Mouse (Mus musculus): ENCODE measurements around the gene Ddx47.

The Ddx47 gene

DNA sequence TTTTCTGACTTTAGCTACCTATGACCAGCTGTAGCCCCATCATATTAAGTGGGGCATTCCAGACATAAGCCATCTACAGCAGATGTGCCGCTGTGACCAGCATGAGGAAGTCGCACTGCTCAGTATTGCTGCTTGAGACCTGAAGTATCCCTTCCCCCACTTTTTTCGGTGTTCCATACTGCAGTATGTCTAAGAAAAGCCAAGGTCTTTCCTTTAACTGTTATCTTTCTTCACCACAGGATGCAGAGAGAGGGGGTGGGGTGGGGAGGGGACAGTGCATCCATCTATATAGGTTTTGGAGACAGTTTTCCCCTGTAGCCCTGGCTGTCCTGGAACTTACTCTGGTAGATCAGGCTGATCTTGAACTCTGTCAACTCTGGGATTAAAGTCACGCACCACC is 5.0 kb upstream of the Ddx47 start:
- in situ Hi-C loops (cut with MboI, MseI), result no loop called here

DNA sequence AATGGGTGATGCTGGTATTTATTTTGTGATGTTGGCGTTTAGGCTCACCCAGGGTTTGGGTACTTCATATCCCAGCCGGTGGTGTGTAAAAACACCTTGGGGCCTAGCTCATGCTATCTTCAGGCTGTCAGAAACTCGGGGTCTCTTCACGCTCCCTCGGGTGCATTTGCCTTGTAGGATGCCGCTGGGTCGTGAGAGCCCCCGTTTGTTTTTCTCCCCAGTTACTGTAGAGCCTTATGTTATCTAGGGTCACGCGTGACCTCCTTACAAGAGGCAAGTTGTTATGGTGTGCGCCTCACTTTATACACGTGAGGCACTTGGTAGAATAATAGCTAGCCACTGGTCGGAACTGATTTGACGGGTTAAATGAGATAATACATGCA is 313 bp downstream of the Ddx47 start:
- in situ Hi-C loops (cut with MboI, MseI), result loop anchor here in 1 of 2 experiments (10.0 kb wide), 1 partner anchor 363 kb away; no protein-coding TSS in a partner anchor

DNA sequence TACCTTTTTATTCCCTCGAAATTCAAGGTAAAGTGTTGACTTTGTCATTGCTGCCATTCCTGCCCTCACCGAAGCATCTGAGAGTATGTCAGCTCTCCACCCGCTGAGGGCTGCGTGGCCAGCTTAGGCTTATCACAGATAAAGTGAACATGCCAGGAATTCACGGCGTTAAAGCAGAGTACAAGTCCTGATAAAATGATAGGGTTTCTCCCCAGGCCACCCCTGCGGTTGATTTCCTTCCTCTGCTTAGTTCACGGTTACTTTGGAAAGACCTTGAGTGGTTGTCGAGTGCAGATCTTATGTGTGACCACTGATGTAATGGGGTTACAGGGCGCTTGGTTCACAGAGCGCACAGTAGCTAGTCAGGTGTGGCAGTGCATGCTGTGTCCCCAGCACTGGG is 5.8 kb downstream of the Ddx47 start:
- in situ Hi-C loops (cut with MboI, MseI), result loop anchor here in 1 of 2 experiments (10.0 kb wide), 1 partner anchor 358 kb away; no protein-coding TSS in a partner anchor

DNA sequence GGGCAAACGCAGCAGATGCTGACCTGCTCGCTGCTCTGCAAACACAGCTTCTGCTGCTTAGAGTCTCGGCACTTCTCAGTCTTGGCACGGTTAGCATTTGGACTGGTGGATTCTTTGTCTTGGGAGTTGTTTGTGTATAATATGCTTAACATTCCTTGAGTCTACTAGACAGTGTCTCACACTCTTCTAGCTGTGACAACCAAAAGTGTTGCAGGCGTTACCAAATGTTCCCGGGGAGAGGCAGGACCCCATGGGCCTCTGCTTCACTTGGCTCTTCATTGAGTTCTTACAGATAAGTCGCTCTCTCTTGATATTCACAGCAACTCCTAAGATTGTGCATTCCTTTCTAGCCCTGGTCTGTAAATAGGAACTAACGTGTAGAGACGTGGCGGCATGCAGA is 8.2 kb downstream of the Ddx47 start:
- in situ Hi-C loops (cut with MboI, MseI), result loop anchor here in 1 of 2 experiments (10.0 kb wide), 1 partner anchor 355 kb away; no protein-coding TSS in a partner anchor

DNA sequence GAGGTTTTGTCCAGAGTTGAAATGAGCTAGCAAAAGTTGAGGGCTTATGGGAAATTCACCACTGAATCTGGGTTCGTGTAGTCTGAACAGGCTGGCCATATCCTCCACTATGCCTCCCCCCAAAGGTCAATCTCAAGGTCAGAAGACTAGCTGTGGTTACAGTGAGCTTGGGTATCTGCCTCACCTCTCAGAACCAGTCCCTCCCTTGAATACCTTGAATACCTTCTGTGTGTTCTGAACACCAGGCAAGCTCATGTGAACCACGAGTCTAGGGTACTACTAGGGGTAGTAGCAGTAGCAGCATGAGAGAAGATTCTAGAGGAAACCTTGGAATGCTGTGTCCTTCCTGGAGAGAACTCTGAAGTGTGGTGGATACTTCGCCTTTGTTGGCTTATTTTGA is 10.2 kb downstream of the Ddx47 start:
- in situ Hi-C loops (cut with MboI, MseI), result loop anchor here in 1 of 2 experiments (5.0 kb wide), 1 partner anchor 121 kb away; no protein-coding TSS in a partner anchor

DNA sequence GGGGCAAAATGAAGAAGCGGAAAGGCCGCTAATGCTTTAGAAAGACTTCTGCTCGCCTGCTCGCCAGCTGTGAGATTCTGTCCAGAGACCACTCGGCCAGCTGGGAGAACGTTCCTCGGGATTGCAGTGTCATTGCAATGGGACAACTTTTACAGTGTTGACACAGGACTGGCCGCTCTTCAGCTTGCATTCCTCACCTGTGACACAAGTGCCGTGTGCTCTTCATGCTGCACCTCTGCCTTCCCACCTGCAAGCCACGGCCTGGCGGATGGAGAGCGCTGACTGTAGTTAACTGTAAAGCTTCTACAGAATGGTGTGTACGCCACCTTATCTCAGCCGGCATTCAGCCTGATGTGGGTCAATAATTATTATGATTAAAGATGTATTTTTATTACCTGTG is 12.0 kb downstream of the Ddx47 start:
- in situ Hi-C loops (cut with MboI, MseI), result loop anchor here in 1 of 2 experiments (5.0 kb wide), 1 partner anchor 119 kb away; no protein-coding TSS in a partner anchor

DNA sequence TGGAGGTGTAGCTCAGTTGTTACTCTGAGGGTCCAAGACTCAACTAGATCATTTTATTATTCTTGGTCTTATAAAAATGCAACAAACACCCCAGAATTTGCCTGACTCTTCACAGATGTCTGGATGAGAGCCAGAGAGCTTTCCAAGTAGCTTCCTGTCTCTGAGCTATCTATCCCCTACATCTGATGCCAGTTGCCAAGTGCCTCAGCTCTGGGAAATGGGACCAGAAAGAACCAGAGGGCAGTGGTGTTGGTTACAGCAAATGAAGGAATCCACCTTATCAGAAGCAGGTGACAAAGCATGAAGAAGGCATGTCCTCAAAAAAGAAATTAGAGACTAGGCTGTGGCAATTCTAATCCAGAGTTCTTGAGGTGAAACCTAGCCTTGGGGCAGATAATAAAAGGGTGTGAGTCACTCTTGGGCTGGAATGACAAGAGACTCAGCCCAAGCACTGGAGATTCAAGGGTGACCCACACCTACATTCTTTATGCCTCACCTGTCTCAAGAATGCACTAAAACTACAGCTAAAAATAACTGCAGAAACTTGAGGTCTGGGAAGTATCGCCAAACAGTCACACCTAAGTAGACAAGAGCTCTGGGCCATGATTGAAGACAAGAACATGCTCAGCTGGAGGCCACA is 13.5 kb downstream of the Ddx47 start:
- in situ Hi-C loops (cut with MboI, MseI), result loop anchor here (5.0 kb wide), 3 partner anchors 47 to 122 kb away; no protein-coding TSS in a partner anchor

DNA sequence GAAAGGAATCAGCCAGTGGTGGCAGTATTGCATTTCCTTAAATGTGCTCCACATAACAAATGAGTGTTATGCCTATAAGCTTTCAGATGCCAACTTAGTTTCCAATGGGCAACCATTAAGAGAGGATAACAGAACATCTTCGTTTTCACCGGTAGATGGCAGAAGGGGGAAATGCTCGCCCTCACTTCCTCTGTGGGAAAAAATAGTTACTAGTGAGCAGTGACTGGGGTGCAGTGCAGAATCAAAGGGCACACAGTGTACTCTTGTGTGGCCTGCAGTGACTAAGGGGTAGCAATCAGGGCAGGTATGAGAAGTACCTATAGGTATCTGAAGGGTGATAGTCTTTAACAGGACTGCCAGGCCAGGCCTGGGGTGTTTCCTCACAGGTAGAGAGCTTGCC is 14.8 kb downstream of the Ddx47 start:
- in situ Hi-C loops (cut with MboI, MseI), result loop anchor here (5.0 kb wide), 2 partner anchors 46 to 121 kb away; no protein-coding TSS in a partner anchor

DNA sequence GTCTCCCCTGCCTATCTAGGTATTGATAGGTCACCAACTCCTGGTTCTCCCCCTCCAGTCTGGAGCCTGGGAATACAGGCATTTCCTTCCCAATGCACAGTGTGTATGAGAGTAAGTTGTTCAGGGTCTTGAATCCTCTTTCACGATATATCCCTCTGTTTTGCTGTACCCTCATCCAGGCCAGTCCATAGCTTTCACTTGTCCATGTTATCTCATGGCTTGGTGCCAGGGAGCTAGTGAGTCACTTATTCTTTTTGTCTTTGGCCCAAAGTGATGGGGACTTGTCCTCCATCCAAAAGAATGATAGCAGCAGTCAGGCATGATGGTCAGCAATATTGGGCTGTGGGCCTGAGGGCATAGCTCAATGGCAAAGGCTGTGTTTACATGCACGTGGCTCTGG is 15.3 kb downstream of the Ddx47 start:
- in situ Hi-C loops (cut with MboI, MseI), result loop anchor here (5.0 kb wide), 2 partner anchors 46 to 121 kb away; no protein-coding TSS in a partner anchor

DNA sequence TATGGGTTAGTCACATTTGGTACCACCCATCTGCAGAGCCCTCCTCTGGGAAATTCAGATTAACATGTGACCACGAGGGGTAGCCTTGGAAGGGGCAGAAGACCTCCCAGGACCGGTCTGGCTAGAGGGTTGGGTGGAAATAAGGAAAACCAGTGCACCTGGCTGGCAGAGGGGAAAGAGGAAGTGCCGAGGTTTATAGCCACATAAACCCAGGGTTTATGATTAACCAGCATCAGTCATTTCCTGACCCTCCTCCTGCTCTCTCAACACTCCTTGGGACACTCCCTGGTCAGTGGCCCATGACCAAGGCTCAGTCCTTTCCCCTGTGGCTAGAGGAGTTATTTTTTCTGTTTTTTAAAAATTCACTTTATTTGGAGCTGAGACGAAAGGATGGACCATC is 17.8 kb downstream of the Ddx47 start:
- in situ Hi-C loops (cut with MboI, MseI), result loop anchor here (5.0 kb wide), 2 partner anchors 43 to 118 kb away; no protein-coding TSS in a partner anchor

DNA sequence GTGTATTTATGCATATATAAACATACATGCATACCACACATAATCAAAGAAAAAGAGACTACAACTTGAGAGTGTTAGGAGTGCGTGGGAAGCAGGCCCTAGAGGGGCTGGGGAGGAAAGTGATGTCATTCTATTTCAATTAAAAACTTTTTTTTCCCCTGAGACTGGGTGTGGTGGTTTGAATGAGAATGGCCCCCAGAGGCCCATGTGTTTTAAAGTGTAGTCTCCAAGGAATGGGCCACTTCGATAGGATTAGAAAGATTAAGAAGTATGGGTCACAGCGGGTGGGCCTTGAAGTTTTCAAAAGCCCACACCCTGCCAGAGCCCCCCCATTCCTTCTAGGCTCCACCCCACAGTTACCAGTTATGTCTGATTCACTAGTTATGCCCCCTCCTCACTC is 27.3 kb downstream of the Ddx47 start:
- in situ Hi-C loops (cut with MboI, MseI), result no loop called here

DNA sequence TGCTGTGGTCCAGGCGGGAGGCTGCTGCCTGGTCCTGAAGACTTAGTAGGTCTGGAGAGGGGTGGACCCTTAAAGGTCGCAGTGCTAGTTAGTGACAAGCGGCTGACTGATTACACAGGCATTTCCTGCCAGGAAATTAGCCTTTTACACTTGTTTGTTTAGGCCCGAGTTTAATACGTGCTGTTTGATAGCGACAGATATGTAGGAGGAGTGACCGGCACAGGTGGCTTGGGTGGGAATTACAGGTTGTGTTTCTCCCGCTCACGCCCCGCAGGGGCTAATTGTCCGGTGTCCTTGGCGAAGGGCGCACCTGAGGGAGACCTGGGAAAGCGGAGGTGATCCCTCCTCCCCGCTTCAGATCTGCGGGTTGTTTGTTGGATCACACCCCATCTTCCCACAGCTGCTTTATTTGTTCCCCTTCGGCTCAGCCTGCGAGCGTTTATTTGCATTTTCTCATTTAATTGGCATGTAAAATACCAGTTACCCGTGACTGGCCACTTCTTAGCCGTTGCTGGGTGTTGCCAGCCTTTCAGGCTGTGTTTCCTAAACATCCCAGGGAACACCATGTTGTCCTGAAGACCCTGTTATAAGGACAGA is 29.0 kb downstream of the Ddx47 start:
- in situ Hi-C loops (cut with MboI, MseI), result no loop called here

DNA sequence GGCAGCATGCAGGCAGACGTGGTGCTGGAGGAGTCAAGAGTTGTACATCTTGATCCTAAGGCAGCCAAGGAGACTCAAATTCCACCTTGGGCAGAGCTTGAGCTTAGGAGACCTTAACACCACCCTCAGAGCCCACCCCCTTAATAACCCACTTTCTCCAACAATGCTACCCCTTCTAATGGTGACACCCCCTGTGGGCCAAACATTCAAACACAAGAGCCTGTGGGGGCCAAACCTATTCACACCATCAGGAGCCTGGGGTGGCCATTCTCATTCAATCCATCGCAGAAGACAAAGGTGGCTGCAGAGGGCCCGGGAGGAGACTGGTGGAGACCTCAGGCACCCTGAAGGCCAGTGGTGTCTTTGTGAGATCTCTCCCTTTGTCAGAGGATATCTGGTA is 30.5 kb downstream of the Ddx47 start:
- in situ Hi-C loops (cut with MboI, MseI), result no loop called here

DNA sequence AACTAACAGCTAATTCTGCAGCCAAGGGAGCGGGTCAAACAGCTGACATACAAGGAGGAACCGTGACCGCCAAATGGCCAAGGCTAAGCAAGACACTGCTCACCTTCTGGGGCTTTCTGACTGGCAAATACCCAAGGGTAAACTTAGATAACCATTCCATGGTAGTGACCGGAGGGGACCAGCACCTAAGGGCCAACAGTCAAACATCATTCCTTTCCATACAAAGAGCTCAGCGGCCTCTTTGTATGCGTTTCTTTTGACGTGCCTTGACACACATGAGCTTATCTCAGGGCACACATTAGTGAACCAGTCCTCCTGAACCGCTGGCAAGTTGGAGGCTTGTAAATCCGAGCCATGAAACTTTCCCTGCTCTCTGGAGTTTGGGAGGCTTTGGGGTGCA is 35.9 kb downstream of the Ddx47 start:
- in situ Hi-C loops (cut with MboI, MseI), result no loop called here

DNA sequence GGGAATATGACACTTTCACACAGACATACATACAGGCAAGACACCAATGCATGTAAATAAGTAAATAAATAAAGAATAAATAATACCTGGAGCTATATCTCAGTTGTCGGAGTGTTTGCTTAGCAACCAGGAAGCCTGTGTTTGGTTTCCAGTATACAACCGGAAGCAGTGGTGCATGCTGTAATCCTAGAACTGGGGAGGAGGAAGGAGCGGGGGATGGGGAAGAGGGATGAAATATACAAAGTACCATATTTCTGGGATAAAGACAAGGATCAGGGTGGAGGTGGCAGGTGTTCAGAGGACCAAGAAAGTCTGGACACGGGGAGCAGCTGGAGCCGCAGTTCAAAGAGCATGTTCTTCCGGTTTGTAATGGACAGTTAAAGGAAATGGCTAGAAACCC is 37.1 kb downstream of the Ddx47 start:
- in situ Hi-C loops (cut with MboI, MseI), result no loop called here

DNA sequence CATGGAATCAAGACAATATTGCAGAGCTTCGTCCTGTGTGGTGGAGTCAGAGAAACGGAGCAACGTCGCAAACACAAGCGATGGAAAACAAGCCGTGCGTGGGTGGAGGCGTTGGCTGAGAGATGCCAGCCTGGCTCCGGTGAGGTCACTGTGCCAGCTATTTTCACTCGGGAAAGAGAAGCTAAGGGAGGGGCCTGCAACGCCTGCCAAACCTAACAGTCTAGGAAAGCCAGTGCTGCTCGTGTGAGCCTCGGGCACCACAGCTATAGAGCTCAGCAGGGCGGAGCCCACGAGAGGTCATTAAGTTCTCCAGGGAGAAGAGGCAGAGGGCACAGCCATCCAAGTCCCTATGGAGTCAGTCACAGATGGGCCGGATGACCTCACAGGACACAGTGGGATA is 37.5 kb downstream of the Ddx47 start:
- in situ Hi-C loops (cut with MboI, MseI), result no loop called here

DNA sequence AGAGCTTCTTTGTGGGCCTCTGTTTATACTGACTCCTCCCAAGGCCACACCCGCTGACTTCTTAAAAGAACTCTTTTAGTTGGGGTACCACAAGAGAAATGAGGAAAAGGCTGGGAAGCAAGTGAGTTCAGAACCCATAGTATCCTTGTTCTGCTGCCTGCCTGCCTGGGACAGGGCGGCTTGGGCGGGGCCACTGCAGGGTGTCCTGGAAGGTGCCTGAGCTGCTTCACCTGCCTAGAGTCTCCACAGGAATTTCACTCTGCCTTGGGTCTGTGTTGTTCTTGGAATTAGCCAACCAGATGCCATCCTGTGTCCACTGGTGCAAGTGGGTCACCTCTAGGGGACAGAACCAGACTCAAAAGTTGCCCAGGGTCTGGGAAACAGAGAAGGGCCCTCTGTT is 42.4 kb downstream of the Ddx47 start:
- in situ Hi-C loops (cut with MboI, MseI), result no loop called here

DNA sequence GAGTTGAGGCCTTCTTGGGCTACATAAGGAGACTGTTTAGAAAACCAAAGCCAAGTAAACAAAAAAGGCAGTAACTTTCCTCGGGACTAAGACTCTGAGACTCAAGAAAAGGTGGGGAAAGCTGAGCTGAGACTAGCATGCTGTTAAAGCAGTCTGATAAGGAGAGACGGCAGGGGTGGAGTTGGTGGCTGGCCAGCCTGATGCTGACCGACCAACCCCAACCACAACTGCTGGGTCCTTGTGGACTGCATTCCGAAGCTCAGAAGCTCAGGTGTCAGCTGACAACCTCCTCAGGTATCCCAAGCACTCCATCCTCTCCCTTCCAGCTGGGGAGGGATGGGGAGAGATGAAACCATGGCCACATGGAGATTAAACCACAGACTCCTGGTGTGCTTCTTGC is 44.5 kb downstream of the Ddx47 start:
- in situ Hi-C loops (cut with MboI, MseI), result no loop called here

DNA sequence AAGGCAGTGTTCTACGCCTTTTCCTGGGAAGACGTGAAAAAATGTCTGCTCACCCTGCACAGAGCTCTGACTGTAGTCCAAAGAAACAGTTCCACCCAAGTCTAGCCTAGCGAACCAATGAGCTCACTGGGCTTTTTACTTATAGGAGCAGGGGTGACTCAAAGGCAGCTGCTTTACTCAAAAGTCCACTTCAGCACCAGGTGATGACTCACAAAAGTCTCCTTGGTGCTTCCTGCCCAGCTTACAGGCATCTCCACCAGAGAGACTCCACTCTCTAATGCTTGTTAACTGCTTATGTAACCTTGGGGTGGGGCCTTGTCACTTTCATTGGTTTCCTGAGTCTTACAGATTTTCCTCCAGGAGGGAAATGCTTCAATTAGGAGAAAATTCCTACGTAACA is 49.3 kb downstream of the Ddx47 start:
- in situ Hi-C loops (cut with MboI, MseI), result no loop called here

DNA sequence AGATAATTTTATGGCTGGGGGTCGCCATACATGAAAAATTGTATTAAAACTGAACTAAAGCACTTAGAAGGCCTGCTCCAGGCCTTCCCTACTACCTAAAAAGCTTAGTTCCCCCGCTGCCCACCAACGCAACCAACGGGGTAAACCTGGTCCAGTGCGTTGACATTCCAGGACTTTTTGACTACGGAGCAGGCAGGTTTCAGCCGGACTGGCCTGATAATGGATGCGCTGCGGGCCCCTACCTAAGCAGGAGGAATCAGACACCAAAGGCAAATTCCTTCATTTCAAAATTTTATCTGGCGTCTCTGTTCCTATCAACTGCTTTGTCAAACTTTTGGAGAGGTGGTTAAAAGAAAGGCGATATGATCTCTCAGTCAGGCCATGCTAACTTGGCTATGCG is 53.2 kb downstream of the Ddx47 start:
- in situ Hi-C loops (cut with MboI, MseI), result no loop called here

DNA sequence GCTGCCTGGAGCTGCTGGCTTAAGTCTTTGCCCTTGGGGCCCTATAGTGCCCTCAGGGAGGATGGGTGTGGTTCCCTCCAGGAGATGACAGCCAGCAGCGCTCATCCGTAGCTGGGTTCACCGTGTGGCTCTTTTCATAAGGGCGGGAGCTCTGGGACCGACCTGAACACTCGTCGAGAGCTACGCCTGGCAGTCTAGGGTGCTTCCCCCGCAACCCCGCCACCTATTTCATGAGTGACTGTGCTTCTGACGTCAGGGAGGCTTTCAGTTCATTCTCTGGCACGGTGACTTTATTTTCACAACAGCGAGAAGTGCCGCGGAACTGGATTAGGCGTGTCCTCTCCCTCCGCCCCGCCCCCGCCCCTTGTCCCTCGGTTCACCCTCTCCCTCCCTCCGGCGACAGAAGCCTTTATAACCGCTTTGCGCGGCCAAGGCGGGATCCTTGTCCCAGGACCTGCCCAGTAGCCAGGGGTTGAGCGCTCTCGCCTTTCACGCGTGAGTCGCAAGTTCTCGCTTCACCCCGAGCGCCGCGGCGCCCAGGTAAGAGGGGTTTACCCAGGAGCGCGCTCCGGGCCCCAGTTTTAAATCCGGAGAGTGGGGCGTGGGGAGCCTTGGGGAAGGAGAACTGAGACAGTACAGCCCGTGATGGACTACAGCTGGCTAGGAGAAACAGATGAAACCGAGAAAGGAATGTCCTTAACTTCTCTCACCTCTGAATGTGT is 54.0 kb downstream of the Ddx47 start, which contains the start of gene Gprc5a:
Gprc5a (plus strand) TSS at position 416 of the 722 bp plus-strand sequence.
- in situ Hi-C loops (cut with MboI, MseI), result no loop called here

DNA sequence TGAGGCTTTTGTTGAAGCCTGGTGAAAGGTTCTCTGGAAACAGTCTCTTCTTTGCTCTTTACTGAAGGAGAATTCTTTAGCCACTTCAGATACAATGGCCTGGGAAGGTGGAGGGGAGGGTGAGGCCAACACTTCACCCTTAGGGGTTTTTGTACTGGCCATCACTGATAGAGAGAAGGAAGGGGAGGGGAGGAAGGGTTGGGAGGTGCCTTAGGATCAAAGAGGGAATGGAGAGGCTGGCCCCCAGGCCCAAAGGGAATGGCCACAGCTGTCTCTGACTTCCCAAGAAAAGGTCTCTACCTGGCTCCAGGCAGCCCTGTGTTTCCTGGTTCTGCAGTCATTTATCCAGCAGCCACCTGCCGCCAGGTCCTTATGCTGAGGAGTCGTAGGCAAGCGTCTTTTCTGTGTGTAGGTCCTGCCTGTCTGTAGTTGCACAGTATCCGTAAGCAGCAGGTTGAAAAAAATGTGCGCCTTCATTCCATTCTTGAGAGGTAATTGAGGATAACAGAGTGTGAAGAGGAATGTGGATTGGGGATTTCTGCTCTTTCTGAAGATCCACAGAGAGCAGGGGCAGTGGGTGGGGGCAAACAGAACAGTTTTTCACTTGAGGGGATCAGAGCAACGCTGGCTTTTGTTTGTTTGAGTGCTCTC is 55.5 kb downstream of the Ddx47 start:
- in situ Hi-C loops (cut with MboI, MseI), result no loop called here

Data from T-helper 17 cell (primary cell).